Mouse (Mus musculus) forebrain, embryonic 15.5 days (tissue): ENCODE data around the gene Cfap157. TPM values are rescaled to one million over a fixed set of nuclear protein-coding genes. Genes with fewer than 3 reads are reported as not detected.

Source experiments
- ATAC-seq: fragments of 200-750 bp; cut with Nextera tagmentation; replicated peaks from 2 replicates; pipeline ENCODE4 v1.8.0; 2017; ENCODE audit warnings: mild to moderate bottlenecking, moderate TSS enrichment, moderate library complexity
- H3K27ac ChIP-seq: fragments of 300-500 bp; sonication (generic); replicated peaks from 2 replicates; pipeline ENCODE4 v1.5.1; 2015; ENCODE audit warnings: mild to moderate bottlenecking, inconsistent platforms
- H3K27me3 ChIP-seq: fragments of 300-500 bp; sonication (generic); 2 replicates; pipeline ENCODE4 v1.6.1; 2015; ENCODE audit warnings: inconsistent platforms
- H3K36me3 ChIP-seq: fragments of 300-500 bp; sonication (generic); 2 replicates; pipeline ENCODE4 v1.6.1; 2015; ENCODE audit warnings: mild to moderate bottlenecking, inconsistent platforms
- H3K4me1 ChIP-seq: fragments of 300-500 bp; sonication (generic); 2 replicates; pipeline ENCODE4 v1.6.1; 2015; ENCODE audit warnings: inconsistent platforms
- H3K4me2 ChIP-seq: fragments of 300-500 bp; sonication (generic); replicated peaks from 2 replicates; pipeline ENCODE4 v1.6.1; 2015; ENCODE audit warnings: mild to moderate bottlenecking, inconsistent platforms
- H3K4me3 ChIP-seq: fragments of 300-500 bp; sonication (generic); 2 replicates; pipeline ENCODE4 v1.5.1; 2015; ENCODE audit warnings: mild to moderate bottlenecking, inconsistent platforms
- H3K9ac ChIP-seq: fragments of 300-500 bp; sonication (generic); replicated peaks from 2 replicates; pipeline ENCODE4 v1.6.1; 2015; ENCODE audit warnings: mild to moderate bottlenecking, inconsistent platforms
- H3K9me3 ChIP-seq: fragments of 300-500 bp; sonication (generic); 2 replicates; pipeline ENCODE4 v1.6.1; 2016; ENCODE audit warnings: inconsistent platforms
- WGBS: fragments of 180-500 bp; shearing (Covaris S2); methylation state at CpG from one replicate; pipeline ENCODE4 v1.1.7; 2015; ENCODE audit warnings: mixed read lengths; 5-methylcytosine and 5-hydroxymethylcytosine counted together
- polyA plus RNA-seq: library from polyadenylated mRNA; unstranded; fragments of >200 nt; fragmentation: Nextera tagmentation; extraction: Ambion mirVana; gene quantifications from 2 replicates; pipeline ENCODE4 v1.2.1, GENCODE M21; 2015

The Cfap157 gene
- polyA plus RNA-seq, 1 experiment from 2014 or later: 0.61 TPM

DNA sequence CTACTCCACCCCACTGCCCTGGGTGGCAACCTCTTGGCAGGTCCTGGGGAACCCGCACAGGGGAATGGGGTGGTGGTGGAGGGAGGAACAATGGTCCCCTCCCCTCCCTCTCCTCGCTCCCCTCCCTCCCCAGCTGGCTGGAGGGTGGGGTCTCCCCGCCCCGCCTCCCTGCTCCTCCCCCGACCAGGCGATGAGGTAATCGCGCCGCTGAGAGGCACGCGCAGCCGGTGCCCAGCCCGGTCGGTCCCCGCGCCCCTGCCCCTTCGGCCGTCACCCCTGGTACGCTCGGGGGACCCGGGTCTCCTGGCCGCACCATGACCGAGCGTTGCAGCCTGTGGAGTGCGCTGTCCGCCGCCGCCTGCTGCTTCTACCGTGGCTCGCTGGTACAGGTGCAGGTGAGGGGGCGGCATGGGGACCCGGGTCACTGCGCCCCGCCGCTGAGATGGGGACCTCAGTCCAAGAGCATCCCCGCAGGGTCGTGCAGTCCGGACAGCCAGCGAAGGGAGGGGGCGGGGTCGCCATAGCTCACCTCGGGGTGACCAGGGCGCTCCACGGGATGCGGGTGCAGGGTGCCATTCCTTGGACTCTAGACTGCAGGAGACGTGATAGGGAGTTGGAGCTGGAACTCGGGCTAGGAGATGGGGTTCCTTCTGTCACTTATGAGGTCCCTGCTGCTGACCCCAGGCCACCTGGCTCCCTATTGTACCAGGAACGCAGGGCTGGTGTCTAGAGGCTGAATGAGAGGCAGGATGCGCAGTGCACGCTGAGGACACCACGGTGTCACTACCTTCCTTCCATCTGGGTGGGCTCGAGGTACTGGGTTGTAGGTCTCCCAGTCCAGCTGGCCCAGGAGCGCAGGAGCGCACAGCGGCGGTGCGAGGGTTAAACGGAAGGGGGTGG is 42.7 kb downstream of the Cfap157 start:
- Histone ChIP-seq H3K9ac (peak overlapping the region; percentile 92), H3K27ac (peak overlapping the region; percentile 89), H3K27me3 (no peaks in the 10 kb centered on the region), H3K9me3 (no peaks in the 10 kb centered on the region), H3K4me1 (peaks cover 38% of the 10 kb centered on the region), H3K4me3 (peak overlapping the region; percentile 93), H3K36me3 (peaks cover 17% of the 10 kb centered on the region), H3K4me2 (peak overlapping the region; percentile 97)
- ATAC-seq: peak; percentile 57
- WGBS: 3% methylated on average over 49 of the region's 58 CpGs

DNA sequence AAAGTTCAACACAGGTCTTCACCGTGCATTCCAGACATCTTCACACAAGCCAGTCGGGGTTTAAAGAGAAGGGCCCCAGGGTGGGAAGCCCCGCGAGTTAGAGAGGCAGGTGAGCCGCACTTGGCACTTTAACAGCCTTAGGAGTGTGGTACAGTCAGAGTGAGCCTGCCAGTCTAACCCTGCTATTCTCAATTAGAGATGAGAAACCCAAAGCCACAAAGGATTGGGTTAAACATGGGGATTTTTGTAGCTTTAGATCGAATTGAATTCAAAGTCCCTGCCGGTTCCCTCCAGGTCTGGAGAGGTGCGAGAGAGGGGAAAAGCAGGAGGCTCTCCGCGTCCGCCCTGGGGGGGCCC is 43.3 kb downstream of the Cfap157 start, which contains the start of gene 6330409D20Rik:
Gene 6330409D20Rik (minus strand): TSS at position 101 of the 357 bp plus-strand sequence.
- Histone ChIP-seq H3K36me3 (peaks cover 11% of the 10 kb centered on the region), H3K4me1 (peaks cover 38% of the 10 kb centered on the region), H3K27ac (peak within 1 kb of the TSS; percentile 89), H3K9ac (peak within 1 kb of the TSS; percentile 92), H3K4me2 (peak within 1 kb of the TSS; percentile 97), H3K9me3 (no peaks in the 10 kb centered on the region), H3K4me3 (peak within 1 kb of the TSS; percentile 93), H3K27me3 (no peaks in the 10 kb centered on the region)
- peak; percentile 14; the same call in 1 of the 2 replicates for ATAC-seq
- 2% methylated on average over 11 of the region's 11 CpGs for WGBS

DNA sequence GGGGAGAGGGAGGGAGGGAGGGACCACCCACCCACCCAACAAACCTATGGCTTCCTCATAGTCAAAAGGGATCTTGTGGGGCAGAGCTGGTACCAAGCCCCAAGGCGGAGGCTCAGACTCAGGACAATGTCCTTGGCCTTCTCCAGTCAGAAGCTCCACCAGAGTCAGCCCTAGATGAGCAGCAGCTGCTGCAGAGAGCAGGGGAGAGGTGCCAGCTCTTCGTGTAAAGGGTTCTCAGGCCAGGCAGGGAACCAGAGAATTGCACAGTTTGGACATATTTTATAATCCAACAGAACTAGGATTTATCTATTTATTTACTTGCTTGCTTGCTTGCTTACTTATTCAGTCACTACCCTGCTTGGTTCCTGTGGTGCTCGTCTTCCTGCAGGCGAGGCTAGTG is 44.9 kb downstream of the Cfap157 start:
- Histone ChIP-seq H3K36me3 (no peaks in the 10 kb centered on the region), H3K4me1 (peaks cover 37% of the 10 kb centered on the region), H3K4me2 (no peak overlapping the region), H3K4me3 (no peak overlapping the region), H3K27ac (no peak overlapping the region), H3K9me3 (no peaks in the 10 kb centered on the region), H3K9ac (no peak overlapping the region), H3K27me3 (no peaks in the 10 kb centered on the region)
- ATAC-seq: no peak
- WGBS: 73% methylated on average over 4 of the region's 4 CpGs

DNA sequence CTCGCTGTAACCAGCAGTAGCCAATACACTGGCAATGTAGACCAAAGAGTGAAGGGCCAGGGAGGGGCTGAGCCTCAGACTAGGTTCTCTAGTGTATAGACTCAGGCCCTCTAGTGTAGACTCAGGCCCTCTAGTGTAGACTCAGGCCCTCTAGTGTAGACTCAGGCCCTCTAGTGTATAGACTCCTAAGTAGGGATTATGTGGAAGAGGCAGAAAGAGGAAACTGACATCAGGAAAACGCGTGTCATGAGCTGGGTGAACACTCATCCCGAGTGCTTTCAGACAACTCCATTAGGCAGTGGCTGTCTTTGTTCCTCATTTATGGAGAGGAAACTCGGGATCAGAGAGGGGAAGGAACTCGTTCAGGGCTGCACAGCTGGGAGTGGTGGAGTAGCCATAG is 47.2 kb downstream of the Cfap157 start:
- H3K9ac ChIP-seq: no peak overlapping the region
- peaks cover 16% of the 10 kb centered on the region for H3K4me1 ChIP-seq
- H3K9me3 ChIP-seq: no peaks in the 10 kb centered on the region
- H3K27ac ChIP-seq: no peak overlapping the region
- ATAC-seq: no peak
- no peak overlapping the region for H3K4me3 ChIP-seq
- no peaks in the 10 kb centered on the region for H3K27me3 ChIP-seq
- no peaks in the 10 kb centered on the region for H3K36me3 ChIP-seq
- H3K4me2 ChIP-seq: no peak overlapping the region
- 49% methylated on average over 6 of the region's 6 CpGs for WGBS

DNA sequence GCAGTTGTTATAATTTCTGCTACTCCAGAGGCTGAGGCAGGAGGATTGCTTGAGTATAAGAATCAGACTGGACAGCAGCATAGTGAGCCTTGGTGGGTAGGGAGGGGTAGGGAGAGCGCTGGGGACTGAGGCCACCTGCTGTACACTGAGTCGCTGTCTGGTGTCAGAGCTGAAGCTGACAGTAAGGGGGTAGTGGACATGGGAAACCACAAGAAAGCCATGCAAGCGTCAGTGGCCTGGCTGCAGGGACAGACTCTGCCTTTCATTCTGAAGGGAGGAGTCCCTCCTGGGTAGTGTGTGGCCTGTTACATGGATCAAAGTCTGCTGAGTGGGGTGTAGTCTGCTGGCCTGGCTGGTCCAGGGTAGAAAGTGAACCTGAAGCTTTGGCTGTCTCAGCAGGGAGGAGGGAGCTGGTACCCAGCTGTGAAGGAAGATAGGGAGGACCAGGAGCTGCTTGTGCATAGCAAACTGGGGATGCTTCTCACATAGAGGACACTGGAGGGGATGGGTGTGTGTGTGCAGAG is 47.9 kb downstream of the Cfap157 start:
- Histone ChIP-seq H3K4me1 (peaks cover 10% of the 10 kb centered on the region), H3K4me2 (no peak overlapping the region), H3K27me3 (no peaks in the 10 kb centered on the region), H3K4me3 (no peak overlapping the region), H3K27ac (no peak overlapping the region), H3K9ac (no peak overlapping the region), H3K36me3 (no peaks in the 10 kb centered on the region), H3K9me3 (no peaks in the 10 kb centered on the region)
- 37% methylated on average over 3 of the region's 3 CpGs for WGBS
- no peak for ATAC-seq

DNA sequence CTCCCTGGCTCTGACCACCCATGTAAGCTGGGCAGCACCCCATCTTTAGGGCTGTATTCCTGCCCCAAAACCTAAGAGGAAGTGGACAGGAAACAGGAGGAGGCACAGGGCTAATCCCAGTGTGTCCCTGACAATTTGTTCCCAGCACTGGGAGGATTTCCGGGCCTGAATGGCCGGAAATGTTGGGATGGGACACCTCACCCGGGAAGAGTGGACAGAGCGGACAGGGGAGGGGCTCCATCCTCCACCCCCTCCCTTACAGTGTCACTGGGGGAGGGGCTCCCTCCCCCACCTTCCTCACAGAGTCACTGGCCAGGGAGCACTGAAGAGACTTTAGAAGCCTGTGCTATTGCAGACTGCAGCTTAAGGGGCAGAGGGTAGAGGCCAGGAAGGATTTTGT is 49.3 kb downstream of the Cfap157 start:
- Histone ChIP-seq H3K4me3 (no peak overlapping the region), H3K4me2 (no peak overlapping the region), H3K36me3 (no peaks in the 10 kb centered on the region), H3K9me3 (no peaks in the 10 kb centered on the region), H3K27ac (no peak overlapping the region), H3K9ac (no peak overlapping the region), H3K4me1 (no peaks in the 10 kb centered on the region; the same call in 1 of the 2 replicates), H3K27me3 (no peaks in the 10 kb centered on the region)
- no peak for ATAC-seq
- WGBS: 48% methylated on average over 4 of the region's 4 CpGs

DNA sequence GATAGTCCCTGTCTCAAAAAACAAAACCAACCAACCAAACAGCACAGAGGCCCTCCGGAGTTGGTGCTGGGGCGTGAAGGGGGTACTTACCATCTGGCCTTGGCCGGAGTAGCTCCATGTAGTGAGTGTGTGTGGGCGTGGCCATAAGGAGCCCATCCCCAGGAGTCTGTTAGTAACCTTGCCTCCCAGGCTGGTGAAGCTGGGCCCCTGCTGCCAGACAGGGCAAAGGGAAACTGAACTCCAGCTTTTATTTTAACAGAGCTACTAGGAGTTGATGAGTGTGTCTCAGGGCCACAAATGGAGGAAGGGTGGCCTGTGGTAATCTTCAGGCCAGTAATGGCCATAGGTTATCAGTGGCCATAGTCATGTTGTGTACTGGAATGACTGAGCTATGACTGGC is 49.7 kb downstream of the Cfap157 start:
- no peak overlapping the region for H3K27ac ChIP-seq
- H3K4me3 ChIP-seq: no peak overlapping the region
- 45% methylated on average over 4 of the region's 4 CpGs for WGBS
- no peaks in the 10 kb centered on the region for H3K36me3 ChIP-seq
- H3K9me3 ChIP-seq: no peaks in the 10 kb centered on the region
- no peaks in the 10 kb centered on the region for H3K27me3 ChIP-seq
- ATAC-seq: no peak
- H3K9ac ChIP-seq: no peak overlapping the region
- H3K4me2 ChIP-seq: no peak overlapping the region
- no peaks in the 10 kb centered on the region for H3K4me1 ChIP-seq

DNA sequence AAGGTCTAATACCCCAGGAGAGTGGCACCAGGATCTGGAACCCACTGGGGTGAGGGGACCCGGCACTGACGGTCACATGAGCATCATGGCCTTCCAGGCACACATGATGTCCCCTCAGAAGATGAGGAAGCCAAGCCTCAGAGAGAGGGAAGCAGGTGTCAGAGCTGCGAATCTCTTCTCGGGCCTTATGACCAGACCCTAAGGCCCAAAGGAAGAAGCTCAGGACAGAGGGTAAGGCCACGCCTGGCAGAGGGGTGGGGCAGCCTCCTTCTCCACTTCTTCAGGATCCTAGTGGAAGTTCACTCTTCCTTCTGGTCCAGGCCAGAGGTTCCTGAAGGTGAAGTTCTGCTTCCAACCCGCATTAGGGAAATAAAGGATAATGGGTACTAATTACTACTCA is 51.5 kb downstream of the Cfap157 start:
- Histone ChIP-seq H3K4me1 (no peaks in the 10 kb centered on the region), H3K4me2 (no peak overlapping the region), H3K9ac (no peak overlapping the region), H3K36me3 (no peaks in the 10 kb centered on the region), H3K27ac (no peak overlapping the region), H3K9me3 (no peaks in the 10 kb centered on the region), H3K4me3 (no peak overlapping the region), H3K27me3 (no peaks in the 10 kb centered on the region)
- 68% methylated on average over 6 of the region's 6 CpGs for WGBS
- ATAC-seq: no peak

DNA sequence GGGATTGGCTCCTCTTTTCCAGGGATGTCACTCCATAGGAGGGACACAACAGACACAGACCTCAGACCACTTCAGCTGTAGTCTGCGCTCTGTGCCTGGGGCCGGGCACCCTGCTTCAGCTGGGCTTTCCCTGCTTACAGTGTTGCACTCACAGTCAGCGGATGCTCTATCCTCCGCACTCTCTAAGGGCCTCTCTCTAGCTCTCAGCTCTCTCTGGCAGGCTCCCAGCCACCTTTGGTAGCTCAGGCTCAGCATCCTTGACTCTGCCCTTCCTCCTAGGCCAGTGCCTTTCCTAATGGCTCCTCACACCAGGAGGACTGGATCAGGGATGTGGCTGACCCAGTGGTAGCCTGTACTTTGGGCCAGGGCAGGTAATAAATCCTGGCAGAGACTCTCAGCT is 52.3 kb downstream of the Cfap157 start:
- H3K36me3 ChIP-seq: no peaks in the 10 kb centered on the region
- H3K4me2 ChIP-seq: no peak overlapping the region
- no peak overlapping the region for H3K4me3 ChIP-seq
- no peaks in the 10 kb centered on the region for H3K27me3 ChIP-seq
- H3K27ac ChIP-seq: no peak overlapping the region
- H3K9ac ChIP-seq: no peak overlapping the region
- H3K4me1 ChIP-seq: peaks cover 3% of the 10 kb centered on the region
- ATAC-seq: no peak
- WGBS: 70% methylated on average over 4 of the region's 4 CpGs
- H3K9me3 ChIP-seq: no peaks in the 10 kb centered on the region

DNA sequence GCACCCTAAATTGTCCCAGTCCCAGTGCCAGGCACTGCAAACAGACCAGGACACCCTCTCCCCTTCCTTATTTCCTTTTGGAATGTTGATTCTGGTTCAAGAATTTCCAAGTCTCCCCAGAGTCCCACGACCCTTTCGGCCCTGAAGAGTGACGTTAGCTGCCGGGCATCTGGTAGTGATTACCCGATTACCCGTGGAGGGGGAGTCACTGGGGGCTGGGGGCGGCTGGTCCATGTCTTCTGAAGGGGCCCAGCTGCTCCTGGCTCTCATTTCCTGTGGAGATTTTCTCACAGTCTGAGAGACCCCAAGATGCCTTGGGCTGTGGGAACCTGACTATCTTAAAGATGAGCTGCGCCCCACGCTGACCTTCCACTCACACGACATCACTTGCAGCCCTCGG is 53.4 kb downstream of the Cfap157 start:
- WGBS: 60% methylated on average over 11 of the region's 11 CpGs
- Histone ChIP-seq H3K9me3 (no peaks in the 10 kb centered on the region), H3K4me3 (no peak overlapping the region), H3K4me2 (no peak overlapping the region), H3K27ac (no peak overlapping the region), H3K27me3 (no peaks in the 10 kb centered on the region), H3K36me3 (no peaks in the 10 kb centered on the region), H3K4me1 (peaks cover 4% of the 10 kb centered on the region), H3K9ac (no peak overlapping the region)
- no peak for ATAC-seq

DNA sequence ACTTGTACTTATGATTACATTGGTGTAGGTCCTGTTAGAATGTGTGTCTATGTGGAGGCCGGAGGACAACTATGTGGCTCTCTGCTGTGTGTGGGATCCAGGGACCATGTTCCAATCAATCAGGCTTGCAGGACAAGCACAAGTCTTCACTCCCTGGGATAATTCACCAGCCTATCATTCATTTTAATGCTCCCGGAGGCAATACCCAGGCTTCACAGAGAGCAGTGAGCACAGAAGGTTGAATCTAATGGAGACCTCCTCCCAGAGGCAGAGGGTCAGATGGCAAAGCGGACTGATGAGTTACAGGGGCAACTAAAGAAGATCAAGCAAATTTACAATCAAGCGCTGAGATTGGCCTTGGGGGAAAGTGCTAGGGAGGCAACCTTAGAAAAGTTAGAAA is 54.7 kb downstream of the Cfap157 start:
- Histone ChIP-seq H3K27me3 (no peaks in the 10 kb centered on the region), H3K9me3 (no peaks in the 10 kb centered on the region), H3K4me2 (no peak overlapping the region), H3K36me3 (no peaks in the 10 kb centered on the region), H3K4me1 (peaks cover 4% of the 10 kb centered on the region), H3K9ac (no peak overlapping the region), H3K4me3 (no peak overlapping the region), H3K27ac (no peak overlapping the region)
- ATAC-seq: no peak
- 88% methylated on average over 4 of the region's 4 CpGs for WGBS

DNA sequence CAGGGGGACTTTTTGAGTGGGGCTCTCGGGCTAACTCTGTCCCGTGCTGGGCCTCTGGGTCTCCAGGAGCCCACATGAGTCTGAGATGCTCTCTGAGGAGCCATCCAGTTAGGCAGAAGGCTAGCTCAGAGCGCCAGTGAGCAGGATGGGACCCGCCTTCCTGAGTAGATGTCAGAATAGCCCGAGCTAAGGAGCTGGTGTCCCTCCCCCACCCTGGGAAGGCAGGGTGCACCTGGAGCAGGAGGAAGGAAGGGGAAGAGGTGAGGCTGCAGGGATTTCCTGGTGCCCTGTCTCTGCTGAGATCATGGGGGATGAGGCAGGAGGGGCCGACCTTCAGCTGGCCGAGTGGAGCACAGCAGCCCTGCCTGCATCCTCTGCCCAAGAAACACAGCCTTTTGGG is 55.8 kb downstream of the Cfap157 start:
- Histone ChIP-seq H3K36me3 (no peaks in the 10 kb centered on the region), H3K4me3 (0 out of 2 replicates have a peak overlapping the region, but pooled peaks have one; percentile 9), H3K27me3 (no peaks in the 10 kb centered on the region), H3K9me3 (no peaks in the 10 kb centered on the region), H3K9ac (0 out of 2 replicates have a peak overlapping the region, but pooled peaks have one; percentile 7), H3K4me1 (peaks cover 4% of the 10 kb centered on the region), H3K4me2 (no peak overlapping the region), H3K27ac (no peak overlapping the region)
- no peak for ATAC-seq
- 61% methylated on average over 7 of the region's 7 CpGs for WGBS
